Mouse (Mus musculus) embryonic fibroblast, embryonic 13.5 days (primary cell): Measurements from ENCODE around the gene Kcnh3. TPM values are rescaled to one million over a fixed set of nuclear protein-coding genes. Genes with fewer than 3 reads are reported as not detected.

ENCODE experiments used
- H3K27ac ChIP-seq: 2 replicates; pipeline ENCODE4 v1.5.1; 2012; ENCODE audit warnings: low read length, control low read depth, inconsistent platforms; ENCODE audit not compliant: insufficient read depth
- H3K4me1 ChIP-seq: 2 replicates; pipeline ENCODE4 v1.6.1; 2011; ENCODE audit warnings: low read length; ENCODE audit not compliant: control insufficient read depth, insufficient read depth
- H3K4me3 ChIP-seq: 2 replicates; pipeline ENCODE4 v1.5.1; 2011; ENCODE audit warnings: mild to moderate bottlenecking, control low read depth, low read length; ENCODE audit not compliant: insufficient read depth
- CTCF ChIP-seq: IDR thresholded peaks from 2 replicates; pipeline ENCODE4 v1.5.1; 2011; ENCODE audit warnings: mild to moderate bottlenecking, control low read depth, low read length, moderate library complexity, borderline replicate concordance; ENCODE audit not compliant: insufficient read depth
- POLR2A ChIP-seq: IDR thresholded peaks from 2 replicates; pipeline ENCODE4 v1.6.1; 2011; ENCODE audit warnings: low read depth, mild to moderate bottlenecking, control low read depth, low read length, moderate library complexity
- polyA plus RNA-seq: library from polyadenylated mRNA; stranded (reverse); fragments of >200 nt; gene quantifications from 2 replicates; pipeline ENCODE4 v1.2.4, GENCODE M21; 2011; ENCODE audit warnings: low read depth; ENCODE audit not compliant: missing spikeins, insufficient read length

The Kcnh3 gene
- polyA plus RNA-seq, 1 experiment = 0.40 TPM

DNA sequence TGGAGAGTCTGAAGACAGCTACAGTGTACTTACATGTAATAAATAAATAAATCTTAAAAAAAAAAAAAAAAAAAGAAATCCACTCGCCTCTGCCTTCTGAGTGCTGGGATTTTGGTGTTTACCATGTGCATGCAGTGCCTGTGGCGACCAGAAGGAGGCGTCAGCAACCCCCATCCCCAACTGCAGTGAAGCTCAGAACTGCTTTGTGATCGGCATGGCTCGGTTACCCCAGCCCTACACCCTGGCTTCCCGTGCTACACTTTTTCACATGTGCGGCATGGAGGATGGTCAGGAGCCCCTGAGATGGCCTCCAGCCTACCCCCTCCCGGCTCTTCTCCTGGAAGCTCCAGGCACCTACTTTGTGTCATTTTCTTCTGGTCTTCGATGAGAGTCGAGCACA, 58.8 kb downstream of the Kcnh3 start:
- Histone ChIP-seq H3K4me3 (no peak overlapping the region), H3K27ac (no peak overlapping the region), H3K4me1 (no peaks in the 10 kb centered on the region)
- no peak for TF ChIP-seq POLR2A
- peak; percentile 27; the same call in 1 of the 2 replicates for TF ChIP-seq CTCF

DNA sequence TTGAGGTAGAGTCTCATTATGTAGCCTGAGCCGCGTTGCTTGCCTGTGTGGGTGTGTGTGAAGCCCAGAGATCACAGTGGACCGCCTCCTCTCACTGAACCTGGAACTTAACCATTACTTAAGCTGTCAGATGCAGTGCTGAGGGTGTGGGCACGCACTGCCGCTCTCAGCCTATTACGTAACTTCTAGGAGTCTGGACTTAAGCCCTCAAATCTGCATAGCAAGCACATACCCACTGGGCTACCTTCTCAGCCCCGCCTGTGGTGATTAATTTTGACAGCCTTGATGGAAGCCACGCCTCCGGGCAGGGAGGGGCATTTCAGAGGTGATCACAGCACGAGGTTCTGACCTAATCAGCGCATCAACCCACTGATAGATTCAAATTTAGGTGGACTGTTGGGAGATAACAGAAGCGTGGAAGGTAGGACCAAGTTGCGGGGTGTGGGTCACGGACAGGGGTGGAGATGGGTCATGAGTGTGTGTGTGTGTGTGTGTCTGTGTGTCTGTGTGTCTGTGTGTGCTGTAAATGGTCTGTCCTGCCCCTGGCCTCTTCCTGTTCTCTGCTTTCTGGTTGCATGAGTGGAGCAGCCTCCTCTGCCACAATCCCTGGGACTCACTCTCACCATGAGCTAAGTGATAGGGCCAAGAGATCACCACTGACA, 60.0 kb downstream of the Kcnh3 start:
- no peak for TF ChIP-seq POLR2A
- TF ChIP-seq CTCF = no peak
- Histone ChIP-seq H3K27ac (no peak overlapping the region), H3K4me3 (no peak overlapping the region), H3K4me1 (no peaks in the 10 kb centered on the region)

DNA sequence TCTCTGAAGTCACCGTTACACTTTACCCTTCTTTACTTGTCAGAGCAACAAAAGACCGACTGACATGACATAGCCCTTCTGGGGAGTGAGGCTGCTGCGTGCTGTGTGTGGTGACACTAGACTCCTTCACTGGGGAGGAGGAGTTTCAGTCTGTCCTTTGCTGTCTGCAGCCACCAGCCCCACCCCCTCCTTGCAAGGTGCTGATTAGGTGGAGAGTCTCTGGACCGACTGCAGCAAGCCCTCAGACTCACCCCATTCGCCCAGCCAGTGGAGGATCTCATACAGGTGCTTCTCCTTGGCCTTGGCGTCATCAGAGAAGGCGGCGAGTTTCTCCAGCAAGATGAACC, 60.5 kb downstream of the Kcnh3 start:
- TF ChIP-seq CTCF (no peak), POLR2A (no peak)
- H3K27ac ChIP-seq = no peak overlapping the region
- no peaks in the 10 kb centered on the region for H3K4me1 ChIP-seq
- H3K4me3 ChIP-seq = no peak overlapping the region

DNA sequence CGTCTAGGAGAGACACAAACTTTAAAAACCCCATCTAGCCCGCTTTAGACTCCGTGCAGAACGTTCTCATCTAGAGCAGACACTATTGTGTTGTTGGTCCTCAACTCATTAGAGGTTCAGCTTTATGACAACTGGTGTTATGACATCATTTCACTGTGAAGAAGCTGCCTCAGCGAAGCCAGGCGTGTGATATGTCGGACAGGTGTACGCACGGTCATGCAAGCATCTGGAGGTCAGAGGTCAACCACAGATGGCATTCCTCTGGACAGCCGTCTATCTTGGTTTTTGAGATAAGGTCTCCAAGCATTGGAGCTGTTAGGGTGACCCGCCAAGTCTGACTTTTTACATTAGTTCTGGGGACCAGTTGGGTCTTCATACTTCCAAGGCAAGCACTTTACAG, 65.9 kb downstream of the Kcnh3 start:
- TF ChIP-seq POLR2A (no peak), CTCF (no peak)
- Histone ChIP-seq H3K4me1 (no peaks in the 10 kb centered on the region), H3K4me3 (no peak overlapping the region), H3K27ac (no peak overlapping the region)

Other genes with a start within 250 kb of the Kcnh3 start
- gene Tuba1c, start 195.0 kb upstream of the Kcnh3 start, polyA plus RNA-seq = 171 and 395 TPM in 2 replicates
- 0.60 TPM in 1 of 2 replicates, not detected in the other for gene Prph, start 169.7 kb upstream of the Kcnh3 start, polyA plus RNA-seq
- gene Troap, start 150.3 kb upstream of the Kcnh3 start, polyA plus RNA-seq = 12.2 and 19.9 TPM in 2 replicates
- not detected in 2 replicates for gene C1ql4, start 137.0 kb upstream of the Kcnh3 start, polyA plus RNA-seq
- gene Dnajc22, start 131.7 kb upstream of the Kcnh3 start, polyA plus RNA-seq = not detected in 2 replicates
- 37.7 and 41.7 TPM in 2 replicates for gene Spats2, start 98.9 kb upstream of the Kcnh3 start, polyA plus RNA-seq
- gene Mcrs1, start 27.1 kb downstream of the Kcnh3 start, polyA plus RNA-seq = 24.7 and 37.2 TPM in 2 replicates
- 24.4 and 25.7 TPM in 2 replicates for gene Prpf40b, start 70.2 kb downstream of the Kcnh3 start, polyA plus RNA-seq
- gene Fam186b, start 71.0 kb downstream of the Kcnh3 start, polyA plus RNA-seq = not detected in 2 replicates
- gene Fmnl3, start 145.6 kb downstream of the Kcnh3 start, polyA plus RNA-seq = 49.5 and 51.2 TPM in 2 replicates
- gene Tmbim6, start 168.0 kb downstream of the Kcnh3 start, polyA plus RNA-seq = 419 and 479 TPM in 2 replicates
- gene Nckap5l, start 232.9 kb downstream of the Kcnh3 start, polyA plus RNA-seq = 11.6 and 18.6 TPM in 2 replicates
- gene Bcdin3d, start 249.9 kb downstream of the Kcnh3 start, polyA plus RNA-seq = 3.5 and 5.8 TPM in 2 replicates